Mouse (Mus musculus) inflammation-experienced regulatory T-cells, adult 6 months (primary cell): ENCODE measurements around the gene Sh2d1b2. TPM values are rescaled to one million over a fixed set of nuclear protein-coding genes. Genes with fewer than 3 reads are reported as not detected.

Experiments used
- ATAC-seq: one replicate; pipeline ENCODE4 v1.8.0; 2017
- polyA plus RNA-seq, 3 experiments: library from polyadenylated mRNA; unstranded; fragments of 100-300 nt; shearing (Covaris generic); gene quantifications; one replicate each; pipeline ENCODE4 v1.2.1; 2017

Sh2d1b2 gene
- polyA plus RNA-seq, 3 experiments from 2014 or later: not detected

DNA sequence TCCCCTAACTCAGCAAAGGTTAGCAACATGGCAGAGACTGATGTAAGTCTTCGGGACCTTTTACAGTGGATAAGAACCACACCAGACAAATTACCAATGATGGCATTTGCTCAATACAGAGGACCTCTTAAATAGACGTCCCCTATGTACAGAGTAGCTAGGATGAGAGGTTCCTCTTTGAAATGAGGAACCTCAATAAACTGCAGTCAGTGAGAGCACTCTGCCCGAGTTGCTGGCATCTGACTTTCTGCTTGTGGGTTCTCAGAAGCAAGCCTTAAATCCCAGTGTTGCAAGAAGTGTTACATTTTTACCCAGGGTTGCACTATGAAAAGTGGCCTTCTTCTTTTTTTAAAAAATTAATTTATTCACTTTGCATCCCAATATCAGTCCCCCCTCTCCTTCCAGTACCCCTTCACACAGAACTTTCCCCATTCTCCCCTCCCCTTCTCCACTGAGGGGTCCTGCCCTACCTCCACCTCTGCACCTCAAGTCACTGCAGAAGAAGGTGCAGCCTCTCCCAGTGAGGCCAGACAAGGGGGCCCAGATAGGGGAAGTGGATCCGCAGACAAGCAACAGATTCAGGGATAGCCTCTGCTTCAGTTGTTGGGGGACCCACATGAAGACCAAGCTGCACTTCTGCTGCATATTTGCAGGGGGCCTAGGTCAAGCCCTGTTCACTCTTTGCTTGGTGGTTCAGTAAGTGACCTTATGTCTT lies 50.0 kb downstream of the Sh2d1b2 start:
- ATAC-seq: no peak

DNA sequence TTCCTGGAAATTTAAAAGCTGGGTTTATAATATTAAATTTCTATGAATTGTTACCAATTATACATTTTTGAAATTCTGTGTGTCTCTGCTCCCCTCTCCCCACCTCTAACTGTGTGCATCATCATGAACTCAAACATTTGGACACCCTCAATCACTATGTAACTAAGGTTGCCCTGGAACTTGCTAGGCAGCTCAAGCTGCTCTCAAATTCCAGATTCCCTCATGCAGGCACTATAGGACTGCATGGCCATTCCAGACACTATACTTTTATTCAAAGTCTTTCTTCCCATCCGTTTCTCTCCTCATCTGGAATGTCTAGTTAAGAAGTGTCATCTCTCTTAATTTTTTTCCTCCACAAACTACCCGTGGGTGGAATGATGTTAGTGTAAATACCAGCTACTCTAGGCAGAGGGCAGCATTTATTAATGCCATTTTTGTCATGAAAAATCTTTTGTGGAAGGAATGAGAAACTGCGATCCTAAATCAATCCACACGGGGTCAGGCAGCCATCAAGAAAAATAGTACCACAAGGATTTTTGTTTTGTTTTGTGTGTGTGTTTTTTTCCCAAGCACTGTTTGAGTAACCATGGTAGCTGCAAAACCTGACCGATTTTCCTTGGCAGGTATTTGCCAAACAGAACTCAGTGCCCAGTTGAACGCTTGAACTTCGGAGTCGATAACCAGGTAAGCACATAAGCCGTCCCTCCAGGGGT lies 59.8 kb downstream of the Sh2d1b2 start:
- no peak for ATAC-seq

DNA sequence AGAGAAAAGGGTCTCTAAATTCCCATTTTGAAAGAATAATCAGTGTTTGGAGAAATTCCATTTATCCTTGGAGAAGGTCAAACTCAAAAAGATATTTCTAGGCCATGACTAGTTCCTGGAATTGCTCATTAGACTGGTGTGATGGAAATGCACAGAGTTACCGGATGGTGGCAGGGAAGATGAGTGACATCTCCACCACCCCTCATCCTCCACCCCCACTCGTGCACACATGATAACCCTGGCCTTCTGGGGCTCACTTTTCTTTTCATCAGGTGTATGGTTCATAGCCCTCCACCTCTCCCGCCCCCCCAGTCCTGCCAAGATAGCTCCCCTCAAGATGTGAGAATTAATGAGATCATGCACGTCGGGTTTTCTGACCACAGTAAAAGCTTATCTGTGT lies 60.7 kb downstream of the Sh2d1b2 start:
- ATAC-seq: no peak

DNA sequence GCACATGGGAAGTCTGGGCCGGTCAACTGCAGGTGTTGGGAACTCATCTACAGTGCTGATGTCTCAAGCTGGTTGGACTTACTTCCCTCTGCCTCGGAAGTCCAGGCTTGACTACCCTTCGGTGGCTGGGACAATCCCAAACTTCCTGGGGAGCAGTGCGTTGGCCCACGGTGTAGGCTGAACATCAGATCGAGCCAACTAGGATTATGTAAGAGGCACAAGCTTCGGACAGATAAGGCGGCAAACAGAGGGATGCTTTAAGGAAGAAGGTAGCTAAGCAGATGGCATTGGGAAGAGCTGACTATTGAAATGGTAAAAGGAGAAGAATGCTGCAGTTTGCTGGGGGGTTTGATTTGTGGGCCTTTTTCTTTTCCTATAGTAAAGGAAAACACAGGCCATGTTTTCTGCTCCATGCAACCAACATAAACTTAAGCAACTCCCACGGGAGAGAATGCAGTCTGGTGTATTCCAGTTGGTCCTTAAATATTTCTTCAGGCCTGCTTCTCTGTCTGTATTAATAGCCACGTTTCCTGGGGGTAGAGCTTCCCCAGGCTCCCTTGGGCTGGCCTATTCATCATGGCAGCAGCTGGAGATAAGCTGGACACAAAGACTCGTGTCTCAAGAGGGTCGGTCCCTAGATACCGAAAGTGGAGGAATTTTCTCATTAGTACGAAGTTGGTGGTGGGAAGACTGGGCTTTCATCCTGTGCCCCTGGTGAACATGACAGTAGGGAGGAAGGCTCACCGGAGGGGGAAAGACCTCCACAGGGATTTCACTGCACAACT lies 62.4 kb downstream of the Sh2d1b2 start:
- ATAC-seq: no peak

DNA sequence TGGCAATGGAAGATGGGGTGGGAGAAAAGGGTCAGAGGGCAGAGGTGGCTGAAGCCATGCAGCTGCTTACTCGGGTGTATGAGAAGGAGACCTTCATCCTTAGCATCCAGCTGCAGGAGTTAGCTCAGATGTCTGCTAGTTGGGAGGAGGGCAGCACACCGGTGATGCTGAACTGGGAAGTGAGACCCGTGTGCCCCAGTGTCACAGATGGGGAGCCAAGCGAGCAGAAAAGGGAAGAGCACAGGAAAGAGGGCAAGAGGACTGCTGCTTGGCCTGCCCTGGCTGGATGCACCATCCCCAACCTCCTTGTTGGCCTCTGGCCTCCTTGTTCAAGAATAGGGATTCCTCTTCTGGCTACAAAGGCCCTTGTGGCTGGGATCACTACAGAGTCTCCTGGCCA lies 66.9 kb downstream of the Sh2d1b2 start:
- no peak for ATAC-seq

DNA sequence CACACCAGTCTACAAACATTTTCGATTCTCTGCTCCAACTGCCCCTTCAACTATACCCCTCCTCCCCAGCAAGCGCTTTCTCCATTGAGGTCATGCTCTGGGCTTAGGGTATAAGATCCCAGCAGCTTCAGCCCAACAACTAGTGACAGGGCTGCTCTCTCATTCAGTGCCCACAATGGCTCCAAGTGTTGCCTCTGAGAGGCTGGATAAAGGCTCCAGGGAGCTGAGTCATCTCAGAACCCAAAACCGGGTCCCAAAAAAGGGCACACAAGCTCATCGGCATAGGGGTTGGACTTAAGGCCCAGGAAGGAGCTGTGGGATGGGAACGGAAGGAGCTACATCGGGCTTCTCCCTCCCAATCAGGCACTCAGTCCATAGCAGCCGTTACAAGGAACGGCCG lies 69.1 kb downstream of the Sh2d1b2 start:
- no peak for ATAC-seq

DNA sequence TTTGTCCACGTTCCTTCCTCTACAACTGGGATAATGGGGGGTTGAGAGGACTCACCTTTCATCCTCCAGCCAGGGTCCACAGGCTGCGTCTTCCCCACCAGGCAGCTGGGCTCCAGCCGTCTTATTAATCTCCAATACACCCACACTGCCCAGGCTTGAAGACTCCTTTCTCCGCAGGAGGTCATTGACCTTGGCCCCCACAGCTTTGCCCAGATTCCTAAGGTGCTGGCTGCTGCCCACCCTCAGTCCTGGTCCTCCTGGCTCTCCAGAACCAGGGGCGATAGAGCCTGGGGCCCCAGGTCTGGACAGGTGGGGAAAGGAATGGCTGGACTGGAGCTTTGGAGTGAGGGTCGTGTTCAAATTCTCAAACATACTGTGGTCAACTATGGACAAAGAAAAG lies 69.9 kb downstream of the Sh2d1b2 start:
- no peak for ATAC-seq

DNA sequence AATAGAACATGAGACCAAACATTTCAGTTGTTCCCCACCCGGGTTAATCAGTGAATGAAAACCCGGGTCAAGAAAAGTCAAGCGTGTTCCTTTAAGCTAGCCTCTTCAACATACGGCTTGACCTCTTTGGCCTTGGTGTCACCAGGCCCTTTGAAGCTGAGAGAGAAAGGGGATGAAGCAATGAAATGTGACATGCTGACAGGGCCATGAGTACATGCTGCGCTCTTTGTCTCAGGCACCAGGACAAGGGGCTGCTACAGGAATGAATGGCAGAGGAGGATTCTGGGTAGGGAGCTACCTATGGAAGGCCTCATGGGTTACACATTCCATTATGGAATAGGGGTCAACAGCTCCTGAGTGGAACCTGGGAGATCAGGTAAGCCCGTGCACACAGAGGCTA lies 70.6 kb downstream of the Sh2d1b2 start:
- no peak for ATAC-seq

Other genes starting within 250 kb of the Sh2d1b2 start
- gene Ddr2, start 122.0 kb upstream of the Sh2d1b2 start, polyA plus RNA-seq: under 1 TPM in 2 of 3 experiments, not detected in 1; 0.04 to 0.07 TPM
- 10 to 100 TPM; 10.6 to 22.9 (median 14.7) TPM for gene Uap1, start 57.8 kb upstream of the Sh2d1b2 start, polyA plus RNA-seq
- gene Uhmk1, start 17.4 kb upstream of the Sh2d1b2 start, polyA plus RNA-seq: 10 to 100 TPM; 12.3 to 14.1 (median 12.8) TPM
- gene Sh2d1b1, start 44.6 kb downstream of the Sh2d1b2 start, polyA plus RNA-seq: not detected
- not detected for gene Gm7694, start 73.6 kb downstream of the Sh2d1b2 start, polyA plus RNA-seq
- not detected for gene Spata46, start 76.1 kb downstream of the Sh2d1b2 start, polyA plus RNA-seq